Mouse (Mus musculus): ENCODE data around the gene Ppp2r5e. TPM values are rescaled to one million over a fixed set of nuclear protein-coding genes. Genes with fewer than 3 reads are reported as not detected.

The Ppp2r5e gene
- polyA plus RNA-seq, 1 experiment from 2014 or later: 25.8 TPM

DNA sequence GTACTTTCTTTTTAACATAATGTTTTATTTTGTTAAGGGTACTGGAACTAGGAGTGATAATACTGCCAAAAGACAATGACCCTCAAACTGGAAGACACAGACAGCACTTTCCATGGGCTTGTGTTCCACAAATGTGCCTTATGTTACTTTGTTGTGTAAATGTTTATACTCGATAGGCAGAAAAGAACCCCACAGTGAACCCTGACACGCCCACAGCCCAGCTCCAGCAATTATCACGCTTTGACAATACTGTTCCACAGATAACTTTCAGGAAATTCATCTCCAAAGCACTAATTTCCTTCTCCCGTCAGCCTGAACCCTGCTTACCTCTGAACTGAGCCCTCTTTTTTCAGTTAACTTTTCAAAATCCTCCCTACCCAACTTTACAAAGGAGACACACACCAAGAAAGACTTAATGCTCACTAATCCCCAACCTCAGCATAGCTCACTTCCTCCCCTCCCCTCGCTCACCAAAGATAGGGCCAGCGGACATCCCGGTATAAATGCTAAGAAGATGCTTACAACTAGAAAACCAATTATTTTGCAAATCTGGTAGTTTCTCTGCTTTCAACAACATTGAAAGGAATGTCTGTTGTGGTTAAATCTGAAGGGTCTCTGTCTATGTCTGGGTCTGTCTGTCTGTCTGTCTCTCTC is 58.9 kb downstream of the Ppp2r5e start:
- WGBS: 14% methylated on average over 7 of the region's 7 CpGs
- ATAC-seq: no peak

DNA sequence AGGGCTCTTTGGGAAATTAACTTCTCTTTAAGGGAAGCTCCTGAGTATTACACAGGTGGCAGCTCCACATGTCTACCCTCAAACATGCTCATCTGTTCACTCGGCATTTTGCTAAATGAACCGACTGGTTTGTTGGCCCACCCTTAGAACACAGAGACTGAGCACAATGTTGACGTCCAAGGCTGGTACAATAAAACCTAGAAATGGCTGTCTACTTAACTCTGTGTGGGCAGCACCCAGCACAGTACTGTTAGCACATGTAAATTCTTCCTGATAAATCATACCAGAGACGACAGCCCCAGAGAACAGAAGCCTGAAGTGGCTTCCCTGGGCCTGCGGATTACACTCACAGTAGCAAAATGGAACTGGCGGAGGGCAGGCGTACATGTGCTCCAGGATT is 59.5 kb downstream of the Ppp2r5e start:
- 57% methylated on average over 7 of the region's 7 CpGs for WGBS
- no peaks in the 10 kb centered on the region for H3K9me3 ChIP-seq (replicated peaks; ENCODE audit: control insufficient read depth, low read length)
- ATAC-seq: peak; percentile 23; the same call in 1 of the 2 replicates
- no peaks in the 10 kb centered on the region for H3K27me3 ChIP-seq (replicated peaks; ENCODE audit: control insufficient read depth, insufficient read depth, low read length)
- H3K4me3 ChIP-seq (ENCODE audit: low read depth, low read length): no peak overlapping the region
- H3K4me1 ChIP-seq (ENCODE audit: control insufficient read depth, insufficient read depth, low read length): peaks cover 15% of the 10 kb centered on the region
- no peaks in the 10 kb centered on the region for H3K36me3 ChIP-seq (ENCODE audit: control insufficient read depth, insufficient read depth, low read length)
- H3K27ac ChIP-seq (ENCODE audit: low read depth, low read length): no peak overlapping the region
- no peak overlapping the region for H3K4me2 ChIP-seq (ENCODE audit: low read length)
- H3K9ac ChIP-seq (ENCODE audit: low read length): no peak overlapping the region
- no peak for DNase-seq (ENCODE audit: low spot score)

More for the DNA sequence above, 58.9 kb downstream of the Ppp2r5e start:
- no peak overlapping the region for H3K9ac ChIP-seq (ENCODE audit: low read length)
- peaks cover 15% of the 10 kb centered on the region for H3K4me1 ChIP-seq (ENCODE audit: control insufficient read depth, insufficient read depth, low read length)
- no peak overlapping the region for H3K4me2 ChIP-seq (ENCODE audit: low read length)
- no peaks in the 10 kb centered on the region for H3K27me3 ChIP-seq (replicated peaks; ENCODE audit: control insufficient read depth, insufficient read depth, low read length)
- H3K36me3 ChIP-seq (ENCODE audit: control insufficient read depth, insufficient read depth, low read length): no peaks in the 10 kb centered on the region
- no peak for DNase-seq (ENCODE audit: low spot score)
- H3K9me3 ChIP-seq (replicated peaks; ENCODE audit: control insufficient read depth, low read length): no peaks in the 10 kb centered on the region
- no peak overlapping the region for H3K27ac ChIP-seq (ENCODE audit: low read depth, low read length)
- H3K4me3 ChIP-seq (ENCODE audit: low read depth, low read length): no peak overlapping the region

DNA sequence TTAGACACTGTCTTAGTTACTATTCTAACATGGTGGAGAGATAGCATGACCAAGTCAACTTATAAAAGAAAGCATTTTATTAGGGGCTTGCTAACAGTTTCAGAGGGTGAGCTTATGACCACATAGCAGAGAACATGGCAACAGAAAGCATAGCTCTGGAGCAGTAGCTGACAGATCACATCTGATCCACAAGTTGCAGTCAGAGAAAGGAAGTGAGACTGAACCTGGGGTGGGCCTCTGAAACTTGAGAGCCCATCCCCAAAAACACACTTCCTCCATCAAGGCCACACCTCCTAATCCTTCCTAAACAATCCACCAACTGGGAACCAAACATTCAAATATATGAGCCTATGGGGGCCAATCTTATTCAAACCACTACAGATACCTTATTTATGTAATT is 62.9 kb downstream of the Ppp2r5e start:
- H3K36me3 ChIP-seq (ENCODE audit: control insufficient read depth, insufficient read depth, low read length): no peaks in the 10 kb centered on the region
- ATAC-seq (no peak), DNase-seq (ENCODE audit: low spot score) (no peak)
- H3K9ac ChIP-seq (ENCODE audit: low read length): no peak overlapping the region
- H3K9me3 ChIP-seq (replicated peaks; ENCODE audit: control insufficient read depth, low read length): no peaks in the 10 kb centered on the region
- no peaks in the 10 kb centered on the region for H3K27me3 ChIP-seq (replicated peaks; ENCODE audit: control insufficient read depth, insufficient read depth, low read length)
- H3K4me3 ChIP-seq (ENCODE audit: low read depth, low read length): no peak overlapping the region
- H3K27ac ChIP-seq (ENCODE audit: low read depth, low read length): no peak overlapping the region
- peaks cover 18% of the 10 kb centered on the region for H3K4me1 ChIP-seq (ENCODE audit: control insufficient read depth, insufficient read depth, low read length)
- H3K4me2 ChIP-seq (ENCODE audit: low read length): no peak overlapping the region

DNA sequence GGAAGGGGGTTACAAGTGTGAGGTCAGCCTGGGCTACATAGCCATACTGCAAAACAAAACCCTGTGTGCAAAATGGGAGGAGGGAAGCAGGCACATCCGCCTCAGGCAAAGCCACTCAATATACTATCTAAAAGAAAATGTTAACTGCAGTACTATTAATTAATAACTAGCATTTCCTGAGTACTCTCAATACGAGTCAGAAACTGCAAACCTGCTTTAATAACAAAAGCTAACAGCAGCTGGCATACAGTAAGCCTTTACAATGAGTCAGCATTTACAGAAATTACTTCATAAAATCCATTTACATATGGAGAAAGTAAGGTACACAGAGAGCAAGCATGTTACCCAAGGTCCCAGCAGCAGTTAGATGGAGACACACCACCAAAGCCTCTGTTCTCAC is 64.2 kb downstream of the Ppp2r5e start:
- Histone ChIP-seq H3K9ac (ENCODE audit: low read length) (no peak overlapping the region), H3K9me3 (replicated peaks; ENCODE audit: control insufficient read depth, low read length) (no peaks in the 10 kb centered on the region), H3K4me2 (ENCODE audit: low read length) (no peak overlapping the region), H3K27me3 (replicated peaks; ENCODE audit: control insufficient read depth, insufficient read depth, low read length) (no peaks in the 10 kb centered on the region), H3K27ac (ENCODE audit: low read depth, low read length) (no peak overlapping the region), H3K4me1 (ENCODE audit: control insufficient read depth, insufficient read depth, low read length) (peaks cover 7% of the 10 kb centered on the region), H3K36me3 (ENCODE audit: control insufficient read depth, insufficient read depth, low read length) (no peaks in the 10 kb centered on the region), H3K4me3 (ENCODE audit: low read depth, low read length) (no peak overlapping the region)
- ATAC-seq (no peak), DNase-seq (ENCODE audit: low spot score) (no peak)
- 84% methylated on average over 2 of the region's 2 CpGs for WGBS

DNA sequence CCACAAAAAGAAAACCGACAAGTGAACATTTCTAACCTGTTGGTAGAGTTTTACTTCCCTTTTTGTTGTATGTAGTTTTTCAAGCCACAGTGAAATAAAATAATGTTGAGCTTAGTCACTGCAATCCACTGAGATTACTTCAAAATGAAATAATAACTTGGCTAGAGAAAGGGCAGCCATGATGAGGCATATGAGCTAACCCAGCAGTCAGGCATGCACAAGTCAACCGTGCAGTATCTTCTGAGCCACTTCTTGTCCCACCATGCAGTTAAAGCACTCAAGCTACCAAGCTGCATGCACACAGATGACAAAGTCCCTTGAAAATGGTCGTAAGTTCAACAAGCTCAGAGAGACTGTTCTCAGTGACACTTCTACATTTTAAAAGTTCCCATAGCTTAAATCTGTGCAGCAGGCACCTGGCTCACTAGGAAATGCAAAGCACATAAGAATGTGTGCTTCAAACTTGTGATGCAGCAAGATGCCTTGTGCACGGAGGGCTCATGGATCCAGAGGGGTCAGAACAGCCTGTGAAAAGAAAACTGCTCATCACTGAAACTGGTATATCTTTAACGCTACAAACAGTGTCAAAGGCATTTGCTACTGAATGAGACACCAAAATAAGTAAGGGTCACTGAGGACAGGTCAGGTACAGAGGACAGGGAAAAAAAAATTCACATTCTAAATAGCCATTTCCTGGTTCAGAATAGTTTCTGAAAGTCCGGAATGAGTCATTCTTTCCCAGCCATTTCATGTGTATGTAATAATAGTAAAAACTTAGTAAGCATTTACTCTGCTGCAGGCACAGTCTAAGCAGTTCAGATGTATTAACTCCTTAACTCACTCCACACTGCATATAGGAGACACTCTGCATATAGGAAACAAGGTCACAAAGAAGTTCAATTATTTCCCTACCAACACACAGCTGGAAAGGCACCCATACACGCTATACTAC is 66.9 kb downstream of the Ppp2r5e start:
- DNase-seq (ENCODE audit: low spot score) (no peak), ATAC-seq (no peak)
- 88% methylated on average over 7 of the region's 7 CpGs for WGBS
- no peak overlapping the region for H3K4me3 ChIP-seq (ENCODE audit: low read depth, low read length)
- H3K9me3 ChIP-seq (replicated peaks; ENCODE audit: control insufficient read depth, low read length): no peaks in the 10 kb centered on the region
- H3K27me3 ChIP-seq (replicated peaks; ENCODE audit: control insufficient read depth, insufficient read depth, low read length): no peaks in the 10 kb centered on the region
- no peak overlapping the region for H3K27ac ChIP-seq (ENCODE audit: low read depth, low read length)
- H3K4me2 ChIP-seq (ENCODE audit: low read length): no peak overlapping the region
- no peaks in the 10 kb centered on the region for H3K36me3 ChIP-seq (ENCODE audit: control insufficient read depth, insufficient read depth, low read length)
- H3K4me1 ChIP-seq (ENCODE audit: control insufficient read depth, insufficient read depth, low read length): peaks cover 4% of the 10 kb centered on the region; the same call in 1 of the 2 replicates
- no peak overlapping the region for H3K9ac ChIP-seq (ENCODE audit: low read length)

DNA sequence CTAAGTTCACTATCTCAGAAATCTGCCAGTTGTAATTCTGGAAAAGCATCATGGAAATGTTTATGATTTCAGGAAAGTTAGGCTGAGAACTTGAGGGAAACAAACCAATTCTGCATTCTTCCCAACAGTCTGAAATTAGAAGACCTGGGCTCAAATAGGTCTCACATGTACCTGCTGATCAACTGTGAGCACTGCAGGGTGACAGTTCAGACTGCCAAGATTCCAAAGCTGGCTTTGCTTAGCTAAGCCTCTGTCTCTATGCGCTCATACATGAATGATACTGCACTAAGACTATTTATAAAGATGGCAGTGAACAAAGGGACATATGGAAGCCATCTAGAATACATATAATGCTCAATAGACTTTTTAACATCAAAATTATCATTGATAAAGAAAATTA is 67.7 kb downstream of the Ppp2r5e start:
- DNase-seq (ENCODE audit: low spot score) (no peak), ATAC-seq (no peak)
- 88% methylated on average over 1 of the region's 1 CpGs for WGBS
- Histone ChIP-seq H3K4me2 (ENCODE audit: low read length) (no peak overlapping the region), H3K27ac (ENCODE audit: low read depth, low read length) (no peak overlapping the region), H3K27me3 (replicated peaks; ENCODE audit: control insufficient read depth, insufficient read depth, low read length) (no peaks in the 10 kb centered on the region), H3K4me3 (ENCODE audit: low read depth, low read length) (no peak overlapping the region), H3K36me3 (ENCODE audit: control insufficient read depth, insufficient read depth, low read length) (no peaks in the 10 kb centered on the region), H3K9ac (ENCODE audit: low read length) (no peak overlapping the region), H3K9me3 (replicated peaks; ENCODE audit: control insufficient read depth, low read length) (no peaks in the 10 kb centered on the region), H3K4me1 (ENCODE audit: control insufficient read depth, insufficient read depth, low read length) (peaks cover 4% of the 10 kb centered on the region; the same call in 1 of the 2 replicates)

DNA sequence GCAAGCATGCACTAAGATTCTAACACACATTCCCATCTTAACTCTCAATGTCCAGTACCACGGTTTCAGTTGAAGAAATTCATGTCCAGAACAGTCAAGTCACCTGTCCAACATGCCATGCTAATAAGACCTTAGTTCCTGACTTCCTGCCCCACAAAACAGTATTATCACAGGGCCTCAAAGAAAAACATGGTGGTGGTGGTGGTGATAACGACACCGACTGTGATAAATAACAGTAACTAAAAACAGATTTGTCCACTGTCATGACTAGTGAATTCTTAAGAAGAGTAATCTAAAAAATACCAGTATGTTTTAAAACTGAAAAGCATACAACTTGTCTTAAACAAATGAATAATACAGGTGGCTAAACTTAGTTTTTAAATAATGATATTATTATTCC is 71.8 kb downstream of the Ppp2r5e start:
- no peak overlapping the region for H3K9ac ChIP-seq (ENCODE audit: low read length)
- DNase-seq (ENCODE audit: low spot score): no peak
- no peaks in the 10 kb centered on the region for H3K36me3 ChIP-seq (ENCODE audit: control insufficient read depth, insufficient read depth, low read length)
- H3K27ac ChIP-seq (ENCODE audit: low read depth, low read length): no peak overlapping the region
- H3K9me3 ChIP-seq (replicated peaks; ENCODE audit: control insufficient read depth, low read length): no peaks in the 10 kb centered on the region
- H3K4me1 ChIP-seq (ENCODE audit: control insufficient read depth, insufficient read depth, low read length): 0 out of 2 replicates have a peak, but pooled peaks cover 3% of the 10 kb centered on the region
- WGBS: 91% methylated on average over 3 of the region's 3 CpGs
- ATAC-seq: no peak
- H3K4me2 ChIP-seq (ENCODE audit: low read length): no peak overlapping the region
- no peaks in the 10 kb centered on the region for H3K27me3 ChIP-seq (replicated peaks; ENCODE audit: control insufficient read depth, insufficient read depth, low read length)
- H3K4me3 ChIP-seq (ENCODE audit: low read depth, low read length): no peak overlapping the region

DNA sequence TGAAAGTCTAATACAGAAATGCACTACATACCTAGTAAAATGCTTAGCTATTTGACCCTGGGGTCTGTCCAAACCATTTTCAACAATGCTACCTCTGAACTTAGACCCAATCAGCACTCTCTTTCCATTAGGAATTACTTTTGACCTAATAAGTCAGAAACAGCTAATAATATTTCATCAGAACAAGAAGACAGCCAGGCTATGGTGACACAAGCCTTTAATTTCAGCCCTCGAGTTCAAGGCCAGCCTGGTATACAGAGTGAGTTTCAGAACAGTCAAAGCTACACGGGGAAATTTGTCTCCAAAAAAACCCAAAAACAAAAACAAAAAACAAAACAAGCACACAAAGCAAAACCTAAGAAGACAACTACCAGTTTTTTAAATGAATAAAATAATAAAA is 73.1 kb downstream of the Ppp2r5e start:
- no peak for ATAC-seq
- H3K9me3 ChIP-seq (replicated peaks; ENCODE audit: control insufficient read depth, low read length): no peaks in the 10 kb centered on the region
- 86% methylated on average over 2 of the region's 2 CpGs for WGBS
- no peak overlapping the region for H3K4me2 ChIP-seq (ENCODE audit: low read length)
- H3K4me1 ChIP-seq (ENCODE audit: control insufficient read depth, insufficient read depth, low read length): 0 out of 2 replicates have a peak, but pooled peaks cover 3% of the 10 kb centered on the region
- no peak overlapping the region for H3K4me3 ChIP-seq (ENCODE audit: low read depth, low read length)
- H3K9ac ChIP-seq (ENCODE audit: low read length): no peak overlapping the region
- H3K36me3 ChIP-seq (ENCODE audit: control insufficient read depth, insufficient read depth, low read length): no peaks in the 10 kb centered on the region
- DNase-seq (ENCODE audit: low spot score): no peak
- H3K27me3 ChIP-seq (replicated peaks; ENCODE audit: control insufficient read depth, insufficient read depth, low read length): no peaks in the 10 kb centered on the region
- no peak overlapping the region for H3K27ac ChIP-seq (ENCODE audit: low read depth, low read length)

DNA sequence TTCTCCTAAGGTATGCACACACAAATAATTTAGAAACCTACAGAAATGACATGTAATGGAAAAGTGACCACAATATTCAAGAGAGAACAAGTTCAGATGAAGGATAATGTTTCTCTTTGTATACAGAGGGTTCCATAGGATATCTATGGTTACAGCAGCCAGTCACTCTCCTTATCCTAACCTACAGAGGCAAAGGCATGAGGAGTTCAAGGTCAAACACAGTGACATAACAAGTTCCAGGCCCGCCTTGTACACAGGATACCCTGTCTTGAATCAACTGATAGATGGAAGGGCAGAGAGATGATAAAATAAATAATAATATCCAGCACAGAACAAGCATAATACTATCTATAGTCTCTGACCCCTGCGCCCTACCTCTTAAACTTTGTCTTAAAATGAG is 73.7 kb downstream of the Ppp2r5e start:
- Histone ChIP-seq H3K9ac (ENCODE audit: low read length) (no peak overlapping the region), H3K36me3 (ENCODE audit: control insufficient read depth, insufficient read depth, low read length) (no peaks in the 10 kb centered on the region), H3K9me3 (replicated peaks; ENCODE audit: control insufficient read depth, low read length) (no peaks in the 10 kb centered on the region), H3K4me3 (ENCODE audit: low read depth, low read length) (no peak overlapping the region), H3K4me2 (ENCODE audit: low read length) (no peak overlapping the region), H3K27me3 (replicated peaks; ENCODE audit: control insufficient read depth, insufficient read depth, low read length) (no peaks in the 10 kb centered on the region), H3K27ac (ENCODE audit: low read depth, low read length) (no peak overlapping the region), H3K4me1 (ENCODE audit: control insufficient read depth, insufficient read depth, low read length) (0 out of 2 replicates have a peak, but pooled peaks cover 3% of the 10 kb centered on the region)
- DNase-seq (ENCODE audit: low spot score) (no peak), ATAC-seq (no peak)
- WGBS: 100% methylated on average over 2 of the region's 2 CpGs

All from forebrain, embryonic 14.5 days (tissue).